Mouse (Mus musculus): ENCODE measurements around the gene Hcn2.
A peak's percentile ranks its signal among the peaks of the same experiment; 100 is the strongest.

The Hcn2 gene

DNA sequence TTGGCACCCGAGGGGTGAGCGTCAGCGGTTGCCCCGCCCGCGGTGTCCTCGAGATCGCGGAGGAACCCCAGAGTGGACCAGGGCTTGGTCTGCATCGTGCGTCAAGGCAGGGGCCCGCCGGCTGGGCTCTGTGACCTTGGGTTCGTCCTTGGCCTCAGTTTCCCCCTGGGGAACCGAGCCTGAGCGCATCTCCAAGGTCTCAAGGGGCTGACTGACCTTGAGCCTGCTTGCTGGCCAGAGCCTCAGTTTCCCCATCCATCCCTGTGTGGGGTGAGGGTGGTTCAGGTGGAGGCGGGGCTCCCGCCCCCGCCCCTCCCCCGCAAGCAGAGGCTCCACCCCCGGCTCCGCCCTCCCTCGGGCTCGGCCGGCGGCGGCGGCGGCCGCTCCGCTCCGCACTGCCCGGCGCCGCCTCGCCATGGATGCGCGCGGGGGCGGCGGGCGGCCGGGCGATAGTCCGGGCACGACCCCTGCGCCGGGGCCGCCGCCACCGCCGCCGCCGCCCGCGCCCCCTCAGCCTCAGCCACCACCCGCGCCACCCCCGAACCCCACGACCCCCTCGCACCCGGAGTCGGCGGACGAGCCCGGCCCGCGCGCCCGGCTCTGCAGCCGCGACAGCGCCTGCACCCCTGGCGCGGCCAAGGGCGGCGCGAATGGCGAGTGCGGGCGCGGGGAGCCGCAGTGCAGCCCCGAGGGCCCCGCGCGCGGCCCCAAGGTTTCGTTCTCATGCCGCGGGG, at the start of gene Hcn2:
Gene Hcn2, plus strand, starts transcription at position 381 of the 734 bp plus-strand sequence.
- DNase-seq (ENCODE audit: low spot score): no peak

- DNase-seq (ENCODE audit: low spot score): no peak
Observed at GRCm38 (mm10) chr10:79668076-79668475, 48.4 kb upstream of the Hcn2 start.

DNA sequence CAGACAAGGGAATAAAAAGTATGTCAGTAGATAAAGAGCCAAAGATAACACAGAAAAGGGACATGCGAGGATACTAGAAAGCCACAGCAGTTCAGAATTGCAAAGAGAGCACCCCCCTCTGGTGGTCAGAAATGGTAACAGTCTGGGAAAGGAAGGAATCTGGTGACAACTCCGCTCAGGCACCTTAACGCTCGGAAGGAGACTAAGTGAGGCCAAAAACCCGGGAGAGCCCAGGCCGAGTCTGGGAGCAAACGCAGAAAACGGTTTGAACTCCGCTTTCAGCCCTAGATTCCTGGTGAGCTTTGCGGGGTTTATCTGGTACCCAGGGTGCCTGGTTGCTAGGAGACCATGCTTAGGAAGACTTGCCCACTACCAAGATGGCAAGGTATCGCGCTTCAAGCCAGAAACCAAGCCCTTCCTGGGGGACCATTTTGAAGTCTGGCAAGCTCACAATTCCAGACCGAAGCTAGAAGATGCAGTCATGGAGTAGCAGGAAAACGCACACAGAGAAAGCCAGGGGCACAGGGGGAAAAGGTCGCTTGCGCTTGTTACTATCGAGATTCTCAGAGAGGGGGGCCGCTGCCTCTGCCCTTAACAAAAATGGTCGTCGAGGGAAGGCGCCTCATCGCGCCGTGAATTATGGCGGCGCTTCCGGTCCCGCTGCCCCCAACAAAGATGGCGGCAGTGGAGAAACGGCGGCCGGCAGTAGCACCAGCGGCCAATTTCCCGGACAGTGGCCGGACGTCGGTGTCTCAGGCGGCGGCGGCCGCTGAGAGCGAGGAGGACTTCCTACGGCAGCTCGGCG, 47.5 kb upstream of the Hcn2 start, which contains the start of gene Tpgs1:
Gene Tpgs1, plus strand, starts transcription at position 599 of the 805 bp plus-strand sequence.
- peak; percentile 95 for DNase-seq (ENCODE audit: low spot score)

GRCm38 (mm10) chr10:79669576-79670057, 46.8 kb upstream of the Hcn2 start:
- peak; percentile 82 for DNase-seq (ENCODE audit: low spot score)

DNA sequence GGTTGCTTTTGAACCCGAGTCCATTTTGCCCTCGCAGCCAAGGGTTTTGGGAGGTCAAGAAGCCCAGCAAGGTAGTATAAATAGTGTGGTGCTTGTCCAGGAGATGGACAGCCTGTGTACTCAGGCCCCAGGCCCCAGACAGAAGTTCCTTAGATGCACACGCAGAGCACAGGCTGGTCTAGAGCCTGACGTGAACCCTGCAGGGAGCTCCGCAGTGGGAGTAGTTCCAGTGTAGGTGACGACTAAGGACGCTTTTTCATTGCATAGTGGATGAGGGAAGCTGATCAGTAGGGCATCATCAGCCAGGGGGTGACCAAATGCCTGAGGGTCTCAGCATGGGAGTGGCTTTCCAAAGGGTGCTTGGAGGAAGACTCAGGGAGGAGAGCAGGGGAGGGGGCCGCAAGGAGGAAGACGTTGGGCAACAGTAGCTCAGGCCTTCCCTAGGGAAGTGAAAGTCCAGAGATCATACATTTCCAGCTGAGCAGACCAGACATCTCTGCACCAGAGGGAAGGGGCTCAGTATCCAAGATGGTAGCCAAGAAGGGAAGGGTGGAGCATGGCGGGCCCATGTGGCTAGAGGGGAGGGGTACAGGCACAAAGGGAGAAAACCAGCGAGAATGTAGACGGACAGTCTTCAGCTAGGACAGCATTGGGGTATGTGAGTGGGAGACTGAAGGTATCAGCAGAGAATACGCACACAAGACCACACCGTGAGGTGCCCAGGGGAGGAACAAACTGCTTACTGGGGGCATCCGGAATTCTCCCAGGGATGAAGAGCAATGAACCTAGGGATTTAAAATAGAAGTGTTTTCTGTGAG, 46.2 kb upstream of the Hcn2 start:
- no peak for DNase-seq (ENCODE audit: low spot score)

- no peak for DNase-seq (ENCODE audit: low spot score)
Observed at GRCm38 (mm10) chr10:79671396-79672087, 44.9 kb upstream of the Hcn2 start.

- no peak for DNase-seq (ENCODE audit: low spot score)
Observed at GRCm38 (mm10) chr10:79672088-79672455, 44.4 kb upstream of the Hcn2 start.

DNA sequence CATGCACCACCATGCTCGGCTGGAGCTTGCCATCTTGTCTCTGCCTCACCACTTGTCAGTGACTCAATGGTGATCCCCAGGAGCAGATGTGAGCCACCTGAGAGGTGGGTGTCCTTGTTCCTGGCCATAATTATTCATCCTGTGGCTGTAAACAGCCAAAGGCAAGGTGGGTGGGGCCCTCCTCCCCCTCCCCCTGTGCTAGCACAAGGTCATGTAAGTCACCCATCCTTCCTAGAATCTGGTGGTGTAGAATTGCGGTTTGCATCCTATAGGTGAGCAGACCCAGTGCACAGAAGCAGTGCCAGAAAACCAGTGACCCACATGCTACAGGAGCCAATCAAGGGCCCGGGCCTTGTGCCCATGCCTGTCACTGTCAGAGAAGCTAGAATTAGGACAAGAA, 43.4 kb upstream of the Hcn2 start:
- no peak for DNase-seq (ENCODE audit: low spot score)

DNA sequence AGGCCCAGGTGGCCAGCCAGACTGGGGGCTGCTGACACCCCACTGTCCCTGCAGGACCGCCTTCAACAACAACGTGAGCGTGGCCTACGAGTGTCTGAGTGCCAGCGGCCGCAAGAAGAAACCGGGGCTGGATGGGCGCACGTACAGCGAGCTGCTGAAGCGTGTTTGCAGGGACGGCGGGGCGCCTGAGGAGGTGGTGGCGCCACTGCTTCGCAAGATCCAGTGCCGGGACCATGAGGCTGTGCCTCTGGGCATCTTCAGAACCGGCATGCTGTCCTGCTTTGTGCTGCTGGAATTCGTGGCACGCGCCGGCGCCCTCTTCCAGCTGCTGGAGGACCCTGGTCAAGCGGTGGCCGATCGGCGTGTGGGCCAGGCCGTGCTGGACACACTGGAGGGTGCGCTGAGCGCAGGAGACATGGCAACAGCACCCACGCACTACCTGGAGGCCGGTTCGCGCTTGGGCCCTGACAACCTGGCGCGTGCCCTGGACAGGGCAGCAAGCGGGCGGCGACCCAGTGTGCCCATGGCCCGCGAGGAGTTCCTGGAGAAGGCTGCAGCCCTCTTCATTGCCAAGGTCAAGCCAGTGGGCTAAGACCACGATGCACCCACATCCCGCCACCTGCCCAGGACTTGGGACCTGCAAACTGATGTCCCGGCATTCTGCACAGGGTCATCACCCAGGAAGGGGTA, 40.9 kb upstream of the Hcn2 start:
- no peak for DNase-seq (ENCODE audit: low spot score)

DNA sequence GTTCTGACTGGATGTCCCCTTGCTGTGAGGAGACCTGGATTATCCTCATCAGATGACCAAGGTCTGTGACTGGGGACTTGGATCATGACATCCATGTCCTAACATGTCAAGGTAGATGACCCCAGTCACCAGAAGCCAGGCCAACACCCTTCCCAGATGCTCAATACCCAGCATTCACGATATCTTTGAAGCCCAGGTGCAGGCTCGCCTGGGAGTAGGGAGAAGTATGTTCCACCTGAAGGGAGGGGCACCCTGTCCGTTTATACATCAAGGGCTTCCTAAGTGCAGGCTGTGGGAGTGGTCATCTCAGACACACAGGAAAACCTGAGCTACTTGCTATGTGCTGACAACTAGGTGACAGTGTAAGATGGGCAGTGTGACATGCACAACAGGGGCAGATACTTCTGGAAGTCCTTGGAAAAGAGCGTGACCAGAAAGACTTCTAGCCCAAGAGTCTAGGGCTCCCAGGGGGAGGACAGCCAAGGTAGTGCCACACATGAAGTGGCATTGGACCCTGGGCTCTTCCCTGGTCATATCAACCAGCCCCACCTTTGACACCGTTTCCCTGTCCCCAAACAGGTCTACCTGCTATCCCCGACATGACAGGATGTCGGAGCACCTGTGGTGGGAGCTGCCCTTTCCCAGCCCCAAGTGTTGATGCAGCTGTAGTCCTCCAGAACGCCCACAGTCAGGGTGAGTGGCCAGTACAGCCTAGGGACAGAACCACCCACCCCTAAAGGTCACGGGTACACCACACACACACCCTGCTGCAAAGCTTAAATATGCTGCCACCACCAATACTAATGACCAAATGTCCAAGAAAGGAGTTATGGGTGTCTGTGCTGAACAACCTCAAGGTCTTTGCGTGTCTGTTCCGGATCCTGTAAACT, 35.6 kb upstream of the Hcn2 start:
- DNase-seq (ENCODE audit: low spot score): no peak

DNA sequence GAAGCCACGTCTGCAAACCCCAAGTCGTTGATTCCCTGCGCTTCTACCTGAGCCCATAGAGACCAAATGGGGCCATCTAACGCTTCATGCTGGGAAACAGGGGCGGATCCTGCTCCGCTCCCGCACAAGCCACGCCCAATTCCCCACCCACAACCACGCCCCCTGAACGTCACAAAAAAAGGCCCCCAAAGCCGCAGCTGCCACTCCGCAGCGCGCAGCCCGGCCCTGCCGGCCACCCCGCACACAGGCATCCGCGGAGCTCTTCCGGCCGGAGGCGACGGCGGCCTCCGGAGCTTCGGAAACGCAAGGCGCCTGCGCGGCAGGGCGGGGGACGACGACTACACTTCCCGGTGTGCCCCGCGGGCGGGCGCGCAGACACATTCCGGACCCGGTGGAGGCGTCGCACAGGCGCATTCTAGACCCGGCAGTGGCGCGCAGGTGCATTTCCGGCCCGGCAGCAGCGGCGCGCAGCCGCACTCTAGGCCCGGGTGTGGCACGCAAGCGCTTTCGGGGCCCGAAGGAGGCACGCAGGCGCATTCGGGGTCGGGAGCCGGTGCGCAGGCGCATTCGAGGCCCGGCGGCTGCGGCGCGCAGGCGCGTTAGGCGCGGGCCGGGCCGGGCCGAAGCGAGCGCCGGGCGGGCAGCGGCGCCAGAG, 34.7 kb upstream of the Hcn2 start, which contains the start of gene Cdc34:
Gene Cdc34, plus strand, starts transcription at position 605 of the 655 bp plus-strand sequence.
- peak; percentile 100 for DNase-seq (ENCODE audit: low spot score)

- no peak for DNase-seq (ENCODE audit: low spot score)
Observed at GRCm38 (mm10) chr10:79682551-79682915, 33.9 kb upstream of the Hcn2 start.

DNA sequence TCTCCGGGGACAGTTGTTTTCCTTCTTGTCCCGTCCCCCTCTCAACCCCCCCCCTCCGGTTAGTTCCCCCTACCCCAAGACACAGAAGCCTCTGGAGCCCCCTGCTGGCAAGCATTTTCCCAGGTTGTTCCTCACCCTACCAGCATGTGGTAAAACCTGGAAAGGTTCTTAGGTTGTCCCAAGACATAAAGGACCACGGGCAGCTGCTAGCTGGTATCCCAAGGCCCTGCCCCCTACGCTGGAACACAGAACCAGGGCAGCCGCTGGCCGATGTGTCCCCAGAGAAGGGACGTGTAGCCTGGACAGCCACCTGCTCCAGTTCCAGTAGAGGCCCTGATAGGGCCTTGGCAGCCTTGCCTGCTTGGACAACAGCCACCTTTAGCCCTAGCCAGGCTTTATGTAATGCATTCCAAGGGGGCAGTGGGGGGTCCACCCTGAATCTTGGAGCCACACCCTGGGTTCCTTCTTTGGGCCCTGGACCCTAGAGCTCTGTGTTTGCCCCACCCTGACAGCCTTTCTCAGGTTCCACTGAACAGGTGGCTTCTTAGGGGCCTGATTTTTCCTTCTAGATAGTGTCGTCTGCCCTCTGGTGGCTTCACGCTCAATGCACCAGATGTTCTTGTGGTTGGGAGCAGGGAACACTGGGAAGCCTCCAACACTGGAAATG, 33.4 kb upstream of the Hcn2 start:
- DNase-seq (ENCODE audit: low spot score): peak; percentile 67

- no peak for DNase-seq (ENCODE audit: low spot score)
Observed at GRCm38 (mm10) chr10:79683726-79684640, 32.5 kb upstream of the Hcn2 start.

DNA sequence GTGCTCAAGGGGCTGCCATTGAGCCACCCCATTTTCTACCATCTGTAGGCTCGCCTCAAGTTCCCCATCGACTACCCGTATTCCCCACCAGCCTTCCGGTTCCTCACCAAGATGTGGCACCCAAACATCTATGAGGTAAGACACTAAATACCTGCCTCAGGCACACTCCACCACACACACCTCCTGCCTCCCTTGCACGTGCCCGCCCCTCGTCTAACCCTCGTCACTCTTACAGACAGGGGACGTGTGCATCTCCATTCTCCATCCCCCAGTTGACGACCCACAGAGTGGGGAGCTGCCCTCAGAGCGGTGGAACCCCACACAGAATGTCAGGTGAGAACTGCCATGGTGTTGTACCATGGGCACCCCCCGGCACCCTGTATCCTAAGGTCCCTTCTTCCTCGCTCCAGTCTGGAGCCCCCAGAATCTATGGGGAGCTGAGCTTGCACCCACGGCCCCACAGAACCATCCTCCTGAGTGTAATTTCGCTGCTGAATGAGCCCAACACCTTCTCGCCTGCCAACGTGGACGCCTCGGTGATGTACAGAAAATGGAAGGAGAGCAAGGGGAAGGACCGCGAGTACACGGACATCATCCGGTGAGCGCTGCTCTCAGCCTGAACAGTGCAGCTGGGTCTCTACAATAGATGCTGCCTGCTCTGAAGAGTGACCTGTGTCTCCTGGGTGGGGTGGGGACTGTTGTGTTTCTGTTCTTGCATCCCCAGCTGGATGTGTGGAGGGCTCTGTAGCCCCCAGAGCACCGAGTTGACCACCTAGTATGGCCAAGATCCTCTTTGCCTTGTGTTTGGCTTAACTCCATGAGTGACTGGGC, 31.4 kb upstream of the Hcn2 start:
- no peak for DNase-seq (ENCODE audit: low spot score)

DNA sequence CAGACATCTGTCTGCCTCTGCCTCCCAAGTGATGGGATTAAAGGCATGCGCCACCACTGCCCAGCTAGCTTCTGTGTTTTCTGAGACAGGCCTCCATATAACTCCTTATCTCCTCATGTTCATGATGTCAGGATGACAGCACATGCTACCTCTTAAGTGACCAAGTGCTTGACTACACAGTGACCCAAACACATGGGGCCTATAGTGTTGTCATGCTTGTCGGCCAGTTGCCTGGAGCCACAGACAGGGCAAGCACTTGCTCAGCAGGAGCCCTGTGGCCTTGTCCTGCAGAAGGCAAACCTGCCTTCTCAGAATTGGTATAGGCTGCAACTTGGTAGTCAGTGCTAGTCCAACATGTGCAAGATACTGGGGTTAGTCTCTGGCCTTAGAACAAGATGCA, 30.2 kb upstream of the Hcn2 start:
- DNase-seq (ENCODE audit: low spot score): no peak

DNA sequence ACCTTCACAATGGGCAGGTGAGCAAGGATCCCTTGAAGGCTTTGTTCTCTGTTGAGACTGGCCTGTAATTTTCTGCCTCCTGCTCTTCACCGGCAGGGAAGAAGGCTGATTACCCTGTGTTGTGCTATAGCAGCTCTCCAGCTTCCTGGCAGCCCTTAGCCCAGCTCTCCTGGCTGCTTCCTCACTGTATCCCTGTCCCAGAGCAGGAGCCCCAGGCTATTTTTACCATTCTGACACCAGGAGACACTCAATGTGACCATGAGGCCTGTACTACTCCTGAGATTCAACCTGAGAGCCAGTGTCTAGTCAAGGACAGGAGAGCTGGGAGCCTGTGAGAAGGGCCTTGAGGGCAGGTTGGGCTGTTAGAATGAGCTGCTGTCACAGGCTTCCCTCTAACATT, 29.7 kb upstream of the Hcn2 start:
- DNase-seq (ENCODE audit: low spot score): no peak
